Mouse (Mus musculus) MEL (cell line): ENCODE results near the gene Hist1h1t.

Source experiments
- CHD1 ChIP-seq: IDR thresholded peaks from 2 replicates; pipeline ENCODE4 v1.6.1; 2012; ENCODE audit warnings: low read depth, mild to moderate bottlenecking, inconsistent platforms, low read length, improper control_type of control experiment
- CTCF ChIP-seq, 3 experiments: IDR thresholded peaks in 2 of 3; conservative IDR thresholded peaks in 1 of 3; 2 replicates each; pipeline ENCODE4 v1.5.1; 2011 to 2012; ENCODE audit warnings: low read length in 3 of 3, low read depth in 2 of 3, mild to moderate bottlenecking in 2 of 3, improper control_type of control experiment in 1 of 3, inconsistent platforms in 1 of 3, mixed read lengths in 1 of 3, moderate library complexity in 1 of 3; ENCODE audit not compliant: control insufficient read depth in 1 of 3, insufficient read depth in 1 of 3, poor library complexity in 1 of 3, severe bottlenecking in 1 of 3
- E2F4 ChIP-seq: IDR thresholded peaks from 2 replicates; pipeline ENCODE4 v1.6.1; 2011; ENCODE audit warnings: low read depth, low read length, improper control_type of control experiment, borderline replicate concordance
- EP300 ChIP-seq, 2 experiments: IDR thresholded peaks; 2 replicates each; pipeline ENCODE4 v1.6.1; 2011; ENCODE audit warnings: improper control_type of control experiment in 2 of 2, low read length in 2 of 2, low read depth in 1 of 2, mild to moderate bottlenecking in 1 of 2
- ETS1 ChIP-seq: IDR thresholded peaks from 2 replicates; pipeline ENCODE4 v1.6.1; 2012; ENCODE audit warnings: low read depth, mild to moderate bottlenecking, inconsistent platforms, low read length, improper control_type of control experiment, moderate library complexity
- HCFC1 ChIP-seq: IDR thresholded peaks from 2 replicates; pipeline ENCODE4 v1.6.1; 2012; ENCODE audit warnings: low read depth, mild to moderate bottlenecking, inconsistent platforms, low read length, improper control_type of control experiment, moderate library complexity
- MAFK ChIP-seq: IDR thresholded peaks from 2 replicates; pipeline ENCODE4 v1.6.1; 2011; ENCODE audit warnings: low read depth, mild to moderate bottlenecking, low read length, improper control_type of control experiment, borderline replicate concordance
- MAZ ChIP-seq: IDR thresholded peaks from 2 replicates; pipeline ENCODE4 v1.6.1; 2012; ENCODE audit warnings: low read depth, mild to moderate bottlenecking, inconsistent platforms, low read length, improper control_type of control experiment
- POLR2A ChIP-seq, 2 experiments: IDR thresholded peaks; 2 replicates each; pipeline ENCODE4 v1.6.1; 2011 to 2012; ENCODE audit warnings: low read length in 2 of 2, mild to moderate bottlenecking in 2 of 2, control low read depth in 1 of 2, improper control_type of control experiment in 1 of 2, low read depth in 1 of 2, moderate library complexity in 1 of 2; ENCODE audit not compliant: control insufficient read depth in 1 of 2, insufficient read depth in 1 of 2, poor library complexity in 1 of 2

DNA sequence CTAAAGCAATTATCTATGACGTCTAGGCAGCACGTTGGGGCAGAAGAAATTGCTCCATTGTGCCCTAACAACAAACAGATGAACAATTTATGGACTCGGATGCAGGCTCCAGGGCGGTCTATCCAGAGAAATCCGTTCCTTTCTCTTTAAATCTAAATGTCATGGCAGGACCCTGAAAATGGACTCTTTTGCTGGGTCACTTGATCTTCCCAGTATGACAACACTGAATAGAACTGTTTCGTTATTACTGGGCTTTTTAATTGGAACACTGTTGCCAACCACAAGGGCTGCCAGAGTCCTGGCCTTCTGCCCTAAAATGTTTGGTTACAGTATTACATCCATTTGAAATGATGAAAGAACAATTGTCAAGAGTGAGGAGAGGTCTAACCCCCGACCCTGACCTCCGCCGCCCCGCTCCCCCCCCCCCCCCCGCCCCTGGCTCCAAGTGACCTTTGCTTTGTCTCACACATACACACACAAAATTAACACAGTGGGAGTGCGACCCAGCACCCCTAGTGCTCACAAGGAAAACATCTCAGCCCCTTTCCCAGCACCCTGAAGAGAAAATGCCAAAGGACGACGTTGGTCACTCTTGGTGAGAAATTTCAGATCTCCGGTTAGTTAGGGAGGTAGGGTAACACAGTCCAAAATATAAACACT, 14.2 kb downstream of the Hist1h1t start:
- TF ChIP-seq POLR2A (IDR thresholded peaks at IDR 0.05; ENCODE audit: control insufficient read depth in 1 of 2, insufficient read depth in 1 of 2, low read depth in 1 of 2, low read length in 2 of 2, poor library complexity in 1 of 2) (no peak), EP300 (IDR thresholded peaks at IDR 0.05; ENCODE audit: low read depth in 1 of 2, low read length in 2 of 2) (no peak), ETS1 (no peak), HCFC1 (no peak), E2F4 (no peak), CTCF (IDR thresholded peaks at IDR 0.05 in 2 of 3, conservative IDR thresholded peaks at IDR 0.05 in 1 of 3; ENCODE audit: control insufficient read depth in 1 of 3, insufficient read depth in 1 of 3, low read depth in 2 of 3, low read length in 3 of 3, poor library complexity in 1 of 3, severe bottlenecking in 1 of 3) (no peak), MAZ (no peak), CHD1 (no peak), MAFK (no peak)
